Mouse (Mus musculus) heart, embryonic 14.5 days (tissue): Measurements from ENCODE around the gene Acot7. TPM values are rescaled to one million over a fixed set of nuclear protein-coding genes. Genes with fewer than 3 reads are reported as not detected.
A peak's percentile ranks its signal among the peaks of the same experiment; 100 is the strongest.

Experiments used
- ATAC-seq: fragments of 200-750 bp; cut with Nextera tagmentation; 2 replicates; pipeline ENCODE4 v1.8.0; 2017; ENCODE audit warnings: low read depth, moderate TSS enrichment; ENCODE audit not compliant: insufficient number of reproducible peaks, insufficient read depth, low FRiP score
- H3K27ac ChIP-seq, 2 experiments: fragments of 200-500 bp in 1 of 2; fragments of 300-500 bp in 1 of 2; sonication (generic) in 1 of 2; replicated peaks in 1 of 2; 2 replicates each; pipeline ENCODE4 v1.5.1; 2012 to 2014; ENCODE audit warnings: low read depth in 2 of 2, low read length in 2 of 2, control low read depth in 1 of 2, mild to moderate bottlenecking in 1 of 2, mixed read lengths in 1 of 2; ENCODE audit not compliant: control insufficient read depth in 1 of 2, insufficient read depth in 1 of 2
- H3K27me3 ChIP-seq: fragments of 300-500 bp; sonication (generic); 2 replicates; pipeline ENCODE4 v1.6.1; 2014; ENCODE audit warnings: mild to moderate bottlenecking, low read length, control low read depth; ENCODE audit not compliant: control insufficient read depth, insufficient read depth
- H3K36me3 ChIP-seq: fragments of 300-500 bp; sonication (generic); 2 replicates; pipeline ENCODE4 v1.6.1; 2014; ENCODE audit warnings: mild to moderate bottlenecking, control low read depth, low read length, mixed read lengths; ENCODE audit not compliant: control insufficient read depth, insufficient read depth
- H3K4me1 ChIP-seq, 2 experiments: fragments of 200-500 bp in 1 of 2; fragments of 300-500 bp in 1 of 2; sonication (generic) in 1 of 2; 2 replicates each; pipeline ENCODE4 v1.6.1; 2012 to 2014; ENCODE audit warnings: low read length in 2 of 2, control low read depth in 1 of 2, mixed read lengths in 1 of 2; ENCODE audit not compliant: control insufficient read depth in 2 of 2, insufficient read depth in 2 of 2
- H3K4me2 ChIP-seq: fragments of 300-500 bp; sonication (generic); 2 replicates; pipeline ENCODE4 v1.6.1; 2014; ENCODE audit warnings: mild to moderate bottlenecking, low read length
- H3K4me3 ChIP-seq, 2 experiments: fragments of 200-500 bp in 1 of 2; fragments of 300-500 bp in 1 of 2; sonication (generic) in 1 of 2; 2 replicates each; pipeline ENCODE4 v1.5.1; 2012 to 2014; ENCODE audit warnings: low read length in 2 of 2, mild to moderate bottlenecking in 2 of 2, control low read depth in 1 of 2, low read depth in 1 of 2, moderate library complexity in 1 of 2; ENCODE audit not compliant: control insufficient read depth in 1 of 2, insufficient read depth in 1 of 2
- H3K9ac ChIP-seq: fragments of 300-500 bp; sonication (generic); 2 replicates; pipeline ENCODE4 v1.6.1; 2014; ENCODE audit warnings: mild to moderate bottlenecking, low read length
- H3K9me3 ChIP-seq: fragments of 300-500 bp; sonication (generic); 2 replicates; pipeline ENCODE4 v1.6.1; 2016; ENCODE audit warnings: low read length, control low read depth; ENCODE audit not compliant: control insufficient read depth
- WGBS: fragments of 180-500 bp; shearing (Covaris S2); extraction: QIAGEN DNeasy Blood & Tissue Kit; methylation state at CpG from one replicate; pipeline ENCODE4 v1.1.7; 2014; 5-methylcytosine and 5-hydroxymethylcytosine counted together
- polyA plus RNA-seq: library from polyadenylated mRNA; unstranded; fragments of >200 nt; fragmentation: Nextera tagmentation; extraction: Ambion mirVana; gene quantifications from 2 replicates; pipeline ENCODE4 v1.2.1, GENCODE M21; 2014

Gene Acot7
- polyA plus RNA-seq, 1 experiment from 2014 or later = 72.9 TPM

GRCm38 (mm10) chr4:152277916-152278315 is 100.0 kb downstream of the Acot7 start:
- 71% methylated on average over 2 of the region's 2 CpGs for WGBS

GRCm38 (mm10) chr4:152278986-152279385 is 101.1 kb downstream of the Acot7 start:
- H3K36me3 ChIP-seq = peaks cover 21% of the 10 kb centered on the region
- H3K9me3 ChIP-seq = no peaks in the 10 kb centered on the region
- no peak overlapping the region for H3K9ac ChIP-seq
- peaks cover 8 to 28% of the 10 kb centered on the region in 2 experiments for H3K4me1 ChIP-seq
- no peak for ATAC-seq
- WGBS = 89% methylated on average over 23 of the region's 23 CpGs
- peaks cover 42% of the 10 kb centered on the region for H3K27me3 ChIP-seq
- no peak overlapping the region for H3K27ac ChIP-seq
- H3K4me2 ChIP-seq = no peak overlapping the region
- no peak overlapping the region for H3K4me3 ChIP-seq

More at GRCm38 (mm10) chr4:152277916-152278315, 100.0 kb downstream of the Acot7 start:
- no peak overlapping the region for H3K27ac ChIP-seq
- H3K36me3 ChIP-seq = peaks cover 21% of the 10 kb centered on the region
- H3K4me1 ChIP-seq = peaks cover 13 to 32% of the 10 kb centered on the region in 2 experiments
- no peak overlapping the region for H3K4me3 ChIP-seq
- H3K9me3 ChIP-seq = no peaks in the 10 kb centered on the region
- H3K4me2 ChIP-seq = no peak overlapping the region
- ATAC-seq = no peak
- H3K9ac ChIP-seq = no peak overlapping the region
- H3K27me3 ChIP-seq = peaks cover 34% of the 10 kb centered on the region

DNA sequence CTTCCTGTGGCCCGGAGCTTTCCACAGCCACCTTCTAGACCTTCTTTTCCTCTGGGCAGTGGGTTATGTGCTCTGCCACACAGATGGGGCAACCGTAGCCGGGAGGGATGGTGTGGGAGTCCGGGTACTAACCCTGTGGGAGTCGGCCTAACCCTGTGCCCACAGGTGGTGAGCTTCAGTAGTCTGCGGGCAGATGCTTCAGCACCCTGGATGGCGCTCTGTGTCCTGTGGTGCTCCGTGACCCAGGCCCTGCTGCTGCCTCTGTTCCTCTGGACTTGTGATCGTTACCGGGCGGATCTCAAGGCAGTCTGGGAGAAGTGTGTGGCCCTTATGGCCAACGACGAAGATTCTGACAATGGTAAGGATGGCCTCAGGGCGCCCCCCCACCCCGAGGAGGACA is 103.7 kb downstream of the Acot7 start:
- H3K27me3 ChIP-seq = peaks cover 67% of the 10 kb centered on the region
- H3K4me3 ChIP-seq = no peak overlapping the region
- H3K9ac ChIP-seq = no peak overlapping the region
- ATAC-seq = no peak
- H3K36me3 ChIP-seq = peaks cover 26% of the 10 kb centered on the region
- no peak overlapping the region for H3K27ac ChIP-seq
- H3K9me3 ChIP-seq = no peaks in the 10 kb centered on the region
- no peak overlapping the region for H3K4me2 ChIP-seq
- peaks cover 4 to 17% of the 10 kb centered on the region in 2 experiments; a peak in 3 of 4 replicates for H3K4me1 ChIP-seq
- 57% methylated on average over 15 of the region's 15 CpGs for WGBS

- WGBS = 22% methylated on average over 33 of the region's 34 CpGs
- no peak overlapping the region for H3K27ac ChIP-seq
- H3K27me3 ChIP-seq = peaks cover 78% of the 10 kb centered on the region
- H3K9me3 ChIP-seq = no peaks in the 10 kb centered on the region
- H3K4me3 ChIP-seq = peak overlapping the region; percentile 10 to 27
- peaks cover 26% of the 10 kb centered on the region for H3K36me3 ChIP-seq
- peak overlapping the region; percentile 58 for H3K4me2 ChIP-seq
- ATAC-seq = no peak
- peaks cover 4 to 15% of the 10 kb centered on the region in 2 experiments; a peak in 3 of 4 replicates for H3K4me1 ChIP-seq
- H3K9ac ChIP-seq = peak overlapping the region; percentile 46; the same call in 1 of the 2 replicates
Observed at GRCm38 (mm10) chr4:152282721-152283120, 104.8 kb downstream of the Acot7 start.

DNA sequence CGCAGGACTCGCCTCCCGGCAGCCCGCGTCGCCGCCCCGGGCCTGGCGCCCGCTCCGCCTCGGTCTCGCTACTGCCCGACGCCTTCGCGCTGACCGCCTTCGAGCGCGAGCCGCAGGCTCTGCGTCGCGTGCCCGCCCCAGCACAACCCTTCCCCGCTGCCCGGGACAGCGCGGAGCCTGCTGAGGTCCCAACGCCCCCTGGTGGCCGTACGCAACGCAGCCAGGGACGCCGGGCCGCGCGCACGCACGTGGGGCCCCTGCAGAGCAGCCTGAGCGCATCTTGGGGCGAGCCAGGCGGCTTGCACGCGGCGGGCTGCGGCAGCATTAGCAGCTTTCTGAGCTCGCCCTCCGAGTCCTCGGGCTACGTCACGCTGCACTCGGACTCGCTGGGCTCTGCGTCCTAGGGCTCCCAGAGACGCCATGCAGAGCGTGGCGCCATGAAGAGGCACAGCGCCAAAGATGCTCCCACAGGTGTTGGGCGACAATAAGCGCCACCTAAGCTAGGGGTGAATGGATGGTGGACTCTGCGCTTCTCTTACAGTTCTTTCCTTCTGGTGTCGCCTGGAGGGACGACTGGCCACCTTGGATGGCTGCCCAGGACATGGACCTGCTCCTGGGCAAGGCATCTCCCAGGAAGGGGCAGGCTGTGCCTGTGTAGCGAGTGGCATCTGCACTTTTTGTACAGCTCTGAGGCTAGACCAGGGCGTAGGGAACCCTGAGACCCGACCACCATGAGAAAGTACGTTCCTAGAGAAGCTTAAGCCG is 105.4 kb downstream of the Acot7 start:
- Histone ChIP-seq H3K27ac (no peak overlapping the region), H3K4me3 (peak overlapping the region; percentile 10 to 27), H3K9ac (peak overlapping the region; percentile 46; the same call in 1 of the 2 replicates), H3K27me3 (peaks cover 84% of the 10 kb centered on the region), H3K9me3 (no peaks in the 10 kb centered on the region), H3K4me2 (peak overlapping the region; percentile 58), H3K4me1 (peaks cover 4 to 15% of the 10 kb centered on the region in 2 experiments; a peak in 3 of 4 replicates), H3K36me3 (peaks cover 23% of the 10 kb centered on the region)
- peak; percentile 59 for ATAC-seq
- 5% methylated on average over 68 of the region's 70 CpGs for WGBS

DNA sequence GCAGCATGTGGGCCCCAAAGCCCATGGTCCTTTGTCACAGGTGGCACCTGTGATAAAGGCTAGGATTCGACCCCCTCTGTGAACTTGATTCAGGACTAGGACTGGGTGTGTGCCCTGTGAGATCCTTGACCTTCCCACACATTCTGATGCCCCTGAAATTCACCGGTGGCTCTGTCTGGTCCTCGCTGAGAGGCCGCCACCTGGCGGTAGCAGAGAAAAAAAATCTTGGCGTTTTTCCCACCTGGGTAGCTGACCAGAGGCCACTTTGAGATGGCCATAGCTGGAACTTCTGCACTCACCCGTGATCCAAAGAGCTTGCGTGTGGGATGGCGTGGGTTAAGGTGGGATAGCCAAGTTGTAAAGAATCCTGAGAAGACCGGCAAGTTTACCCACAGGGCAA is 107.6 kb downstream of the Acot7 start:
- H3K27me3 ChIP-seq = peaks cover 89% of the 10 kb centered on the region
- no peak for ATAC-seq
- no peak overlapping the region for H3K4me2 ChIP-seq
- no peak overlapping the region for H3K4me3 ChIP-seq
- H3K27ac ChIP-seq = no peak overlapping the region
- peaks cover 4 to 19% of the 10 kb centered on the region in 2 experiments; a peak in 3 of 4 replicates for H3K4me1 ChIP-seq
- H3K9me3 ChIP-seq = no peaks in the 10 kb centered on the region
- peaks cover 14% of the 10 kb centered on the region for H3K36me3 ChIP-seq
- 3% methylated on average over 10 of the region's 10 CpGs for WGBS
- no peak overlapping the region for H3K9ac ChIP-seq

DNA sequence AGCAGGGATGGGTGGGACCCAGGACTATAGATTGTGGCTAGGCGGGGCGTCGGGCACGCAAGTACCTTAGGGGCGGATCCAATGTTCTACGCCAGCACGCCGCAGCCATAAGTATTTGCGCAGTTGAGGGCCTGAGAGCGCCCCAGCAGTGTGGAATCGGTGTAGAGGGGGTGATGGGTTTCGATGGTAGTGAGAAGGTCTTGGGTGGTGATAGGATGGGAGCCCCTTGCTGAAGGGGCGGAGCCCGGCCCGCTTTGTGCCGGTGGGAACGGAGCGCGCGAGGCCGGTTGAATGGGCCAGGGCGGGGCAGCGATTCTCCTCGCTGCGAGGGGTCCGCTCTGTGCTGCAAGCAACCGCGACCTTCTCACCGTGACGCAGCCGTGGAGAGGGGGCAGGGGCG is 108.2 kb downstream of the Acot7 start:
- Histone ChIP-seq H3K27me3 (peaks cover 89% of the 10 kb centered on the region), H3K9ac (no peak overlapping the region), H3K9me3 (no peaks in the 10 kb centered on the region), H3K4me2 (no peak overlapping the region), H3K4me1 (peaks cover 4 to 19% of the 10 kb centered on the region in 2 experiments; a peak in 3 of 4 replicates), H3K27ac (no peak overlapping the region), H3K4me3 (no peak overlapping the region), H3K36me3 (peaks cover 8% of the 10 kb centered on the region; the same call in 1 of the 2 replicates)
- ATAC-seq = no peak
- WGBS = 6% methylated on average over 32 of the region's 32 CpGs
